Mouse (Mus musculus): ENCODE measurements around the gene Gmds.

DNA sequence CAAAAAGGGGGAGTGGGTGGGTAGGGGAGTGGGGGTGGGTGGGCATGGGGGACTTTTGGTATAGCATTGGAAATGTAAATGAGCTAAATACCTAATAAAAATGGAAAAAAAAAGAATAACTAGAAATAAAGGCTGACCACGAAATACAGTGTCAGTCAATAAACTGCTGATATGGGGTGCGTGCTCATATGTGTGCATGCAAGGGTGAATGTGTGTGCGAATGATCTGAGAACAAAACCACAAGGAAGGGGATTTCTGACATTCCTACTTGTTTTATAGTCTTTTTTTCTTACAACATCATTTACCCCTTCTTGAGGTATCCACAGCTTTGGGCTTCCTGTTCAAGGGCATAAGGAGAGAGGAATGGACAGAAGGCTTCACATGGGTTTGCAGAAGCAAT, 224.7 kb downstream of the Gmds start:
- TF ChIP-seq CTCF (IDR thresholded peaks at IDR 0.05; ENCODE audit: control insufficient read depth, insufficient read depth, insufficient replicate concordance, low read depth, low read length) (no peak), POLR2A (IDR thresholded peaks at IDR 0.05; ENCODE audit: control insufficient read depth, low read depth, low read length) (no peak)

All from testis, adult 2 months (tissue).